20 mouse cellular contexts compared by ENCODE assay signal in genomic region chr15:100156095-100156707, GRCm38 (mm10).
DNase-seq lines count a peak whose midpoint lies in the region; ATAC-seq and TF ChIP-seq lines count a peak whose summit lies in the region.
"Had no signal": no experiment of that assay in that cellular context is flagged by ENCODE, and none has a peak within 500 bp of the region (broad histone marks: within the 10 kb centered on the region; RNA-seq: fewer than 3 reads in every experiment).

No protein-coding gene starts in this region.

- no peaks in the 10 kb centered on the region for H3K79me2 ChIP-seq in myocyte (ENCODE audit: control insufficient read depth, insufficient read depth)

- no peak for TF ChIP-seq EP300 in heart, postnatal 0 days (IDR thresholded peaks at IDR 0.05; ENCODE audit: low read depth)

- peaks cover 65% of the 10 kb centered on the region for H3K36me3 ChIP-seq in heart, postnatal 0 days (replicated peaks; ENCODE audit: control insufficient read depth, insufficient read depth, low read length)
- peaks cover 11% of the 10 kb centered on the region for H3K36me3 ChIP-seq in intestine, embryonic 15.5 days
- peaks cover 18% of the 10 kb centered on the region for H3K36me3 ChIP-seq in myocyte (ENCODE audit: control insufficient read depth, insufficient read depth)
- peaks cover 9% of the 10 kb centered on the region for H3K36me3 ChIP-seq in midbrain, embryonic 11.5 days (ENCODE audit: control insufficient read depth, insufficient read depth, low read length)
- H3K36me3 ChIP-seq in forebrain, embryonic 12.5 days (replicated peaks), result peaks cover 68% of the 10 kb centered on the region

- H3K4me3 ChIP-seq in heart, postnatal 0 days (ENCODE audit: low read depth, low read length), result no peak overlapping the region
- no peak overlapping the region for H3K4me3 ChIP-seq in intestine, embryonic 15.5 days (replicated peaks)
- no peak overlapping the region for H3K4me3 ChIP-seq in myocyte
- no peak overlapping the region for H3K4me3 ChIP-seq in midbrain, embryonic 11.5 days (ENCODE audit: low read depth, low read length)
- no peak overlapping the region for H3K4me3 ChIP-seq in forebrain, embryonic 12.5 days (replicated peaks)
- H3K4me3 ChIP-seq: embryonic facial prominence, embryonic 15.5 days; erythroblast, embryonic 14.5 days; forebrain, embryonic 10.5 days; forebrain, embryonic 15.5 days; heart, embryonic 12.5 days had no signal

- ATAC-seq in heart, postnatal 0 days (ENCODE audit: insufficient read depth, low read depth), result no peak
- ATAC-seq in intestine, embryonic 15.5 days, result peak; percentile 97
- ATAC-seq in midbrain, embryonic 11.5 days (ENCODE audit: low FRiP score), result no peak
- no peak for ATAC-seq in forebrain, embryonic 12.5 days (ENCODE audit: low FRiP score)
- ATAC-seq: forebrain, embryonic 15.5 days had no signal

- H3K4me2 ChIP-seq in heart, postnatal 0 days (ENCODE audit: low read depth, low read length), result no peak overlapping the region
- no peak overlapping the region for H3K4me2 ChIP-seq in intestine, embryonic 15.5 days (replicated peaks)
- no peak overlapping the region for H3K4me2 ChIP-seq in myocyte (ENCODE audit: low read depth)
- no peak overlapping the region for H3K4me2 ChIP-seq in midbrain, embryonic 11.5 days
- H3K4me2 ChIP-seq in forebrain, embryonic 12.5 days, result no peak overlapping the region
- H3K4me2 ChIP-seq: embryonic facial prominence, embryonic 15.5 days; forebrain, embryonic 15.5 days; heart, embryonic 12.5 days; hindbrain, embryonic 14.5 days had no signal

- WGBS in heart, postnatal 0 days, result 58% methylated on average over 4 of the region's 4 CpGs
- WGBS in intestine, embryonic 15.5 days, result 75% methylated on average over 4 of the region's 4 CpGs
- WGBS in midbrain, embryonic 11.5 days, result 86% methylated on average over 4 of the region's 4 CpGs
- 90% methylated on average over 4 of the region's 4 CpGs for WGBS in forebrain, embryonic 12.5 days

- no peaks in the 10 kb centered on the region for H3K27me3 ChIP-seq in heart, postnatal 0 days (ENCODE audit: control insufficient read depth, insufficient read depth, low read length)
- no peaks in the 10 kb centered on the region for H3K27me3 ChIP-seq in intestine, embryonic 15.5 days (replicated peaks)
- no peaks in the 10 kb centered on the region for H3K27me3 ChIP-seq in myocyte (ENCODE audit: control insufficient read depth, insufficient read depth, insufficient read length)
- H3K27me3 ChIP-seq in midbrain, embryonic 11.5 days (ENCODE audit: control insufficient read depth, insufficient read depth, low read length), result no peaks in the 10 kb centered on the region
- no peaks in the 10 kb centered on the region for H3K27me3 ChIP-seq in forebrain, embryonic 12.5 days
- H3K27me3 ChIP-seq: embryonic facial prominence, embryonic 15.5 days; forebrain, embryonic 15.5 days; heart, embryonic 12.5 days had no signal

- TF ChIP-seq CTCF in heart, postnatal 0 days (IDR thresholded peaks at IDR 0.05; ENCODE audit: low read depth), result no peak

- no peak for TF ChIP-seq POLR2A in myocyte (IDR thresholded peaks at IDR 0.05; ENCODE audit: insufficient read length, low read depth)

- H3K9ac ChIP-seq in heart, postnatal 0 days (replicated peaks; ENCODE audit: low read depth, low read length), result no peak overlapping the region
- no peak overlapping the region for H3K9ac ChIP-seq in intestine, embryonic 15.5 days
- no peak overlapping the region for H3K9ac ChIP-seq in midbrain, embryonic 11.5 days (ENCODE audit: low read length)
- H3K9ac ChIP-seq in forebrain, embryonic 12.5 days, result no peak overlapping the region
- H3K9ac ChIP-seq: embryonic facial prominence, embryonic 15.5 days; forebrain, embryonic 15.5 days; heart, embryonic 12.5 days; hindbrain, embryonic 14.5 days had no signal

- peak overlapping the region; percentile 8; the same call in 1 of the 2 replicates for H3K27ac ChIP-seq in heart, postnatal 0 days (ENCODE audit: low read depth)
- H3K27ac ChIP-seq in intestine, embryonic 15.5 days, result peak overlapping the region; percentile 22; the same call in 1 of the 2 replicates
- no peak overlapping the region for H3K27ac ChIP-seq in midbrain, embryonic 11.5 days (ENCODE audit: low read depth, low read length)
- H3K27ac ChIP-seq in forebrain, embryonic 12.5 days, result no peak overlapping the region
- H3K27ac ChIP-seq: embryonic facial prominence, embryonic 15.5 days; forebrain, embryonic 10.5 days; forebrain, embryonic 15.5 days; hindbrain, embryonic 14.5 days had no signal

- no peaks in the 10 kb centered on the region for H3K9me3 ChIP-seq in heart, postnatal 0 days (replicated peaks; ENCODE audit: control insufficient read depth, low read length)
- H3K9me3 ChIP-seq in intestine, embryonic 15.5 days, result no peaks in the 10 kb centered on the region
- H3K9me3 ChIP-seq in midbrain, embryonic 11.5 days (ENCODE audit: control insufficient read depth, low read length), result no peaks in the 10 kb centered on the region
- H3K9me3 ChIP-seq in forebrain, embryonic 12.5 days, result no peaks in the 10 kb centered on the region
- H3K9me3 ChIP-seq: embryonic facial prominence, embryonic 15.5 days; forebrain, embryonic 10.5 days; forebrain, embryonic 15.5 days; heart, embryonic 12.5 days had no signal

- DNase-seq in heart, postnatal 0 days (ENCODE audit: low spot score), result no peak
- no peak for DNase-seq in heart, adult 18-20 months
- peak; percentile 59 for DNase-seq in yolk sac, embryonic 10.5 days (ENCODE audit: low spot score)
- DNase-seq in midbrain, embryonic 11.5 days (ENCODE audit: low spot score, missing footprints), result no peak
- DNase-seq: adrenal gland, postnatal 10 days; cerebellum, adult 11 months; cerebellum, adult 8-10 months; cerebellum, postnatal 14 days; embryo, embryonic 11 days; gastrocnemius, postnatal 10 days; heart, postnatal 10 days had no signal

- H3K4me1 ChIP-seq in heart, postnatal 0 days (ENCODE audit: control insufficient read depth, insufficient read depth), result 0 out of 2 replicates have a peak, but pooled peaks cover 12% of the 10 kb centered on the region
- H3K4me1 ChIP-seq in intestine, embryonic 15.5 days (replicated peaks), result no peaks in the 10 kb centered on the region
- H3K4me1 ChIP-seq in midbrain, embryonic 11.5 days (ENCODE audit: control insufficient read depth, insufficient read depth, low read length), result no peaks in the 10 kb centered on the region
- H3K4me1 ChIP-seq in forebrain, embryonic 12.5 days, result no peaks in the 10 kb centered on the region
- H3K4me1 ChIP-seq: embryonic facial prominence, embryonic 15.5 days; forebrain, embryonic 10.5 days; forebrain, embryonic 15.5 days had no signal

- no peak overlapping the region for H3ac ChIP-seq in myocyte (ENCODE audit: control insufficient read depth, insufficient read length)

TF ChIP-seq in myocyte, 11 proteins besides CTCF, POLR2A, EP300 and RAD21:
- TF ChIP-seq TCF3 (IDR thresholded peaks at IDR 0.05; ENCODE audit: insufficient read length, low read depth), result peak; percentile 68
- peak; percentile 46 for TF ChIP-seq TCF12 (IDR thresholded peaks at IDR 0.05; ENCODE audit: insufficient read depth, poor library complexity, severe bottlenecking)
- no peak for TF ChIP-seq E2F4 (IDR thresholded peaks at IDR 0.05; ENCODE audit: insufficient read depth)
- TF ChIP-seq POLR2AphosphoS2 (IDR thresholded peaks at IDR 0.05; ENCODE audit: insufficient read length, low read depth), result no peak
- TF ChIP-seq REST (IDR thresholded peaks at IDR 0.05; ENCODE audit: insufficient read depth, insufficient read length), result no peak
- peak; percentile 2 to 88 (median 85) for TF ChIP-seq MYOD1 (IDR thresholded peaks at IDR 0.05; ENCODE audit: control insufficient read depth in 1 of 3, insufficient read length in 2 of 3, low read depth in 2 of 3)
- no peak for TF ChIP-seq USF1 (IDR thresholded peaks at IDR 0.05; ENCODE audit: low read depth)
- TF ChIP-seq MAX (IDR thresholded peaks at IDR 0.05; ENCODE audit: low read depth), result no peak
- peak; percentile 73 to 97 (median 82) for TF ChIP-seq MYOG (IDR thresholded peaks at IDR 0.05; ENCODE audit: control insufficient read depth in 1 of 3, insufficient read depth in 1 of 3, insufficient read length in 2 of 3, low read depth in 2 of 3)
- no peak for TF ChIP-seq CEBPB (IDR thresholded peaks at IDR 0.05; ENCODE audit: insufficient read depth, poor library complexity, severe bottlenecking)
- TF ChIP-seq SRF (IDR thresholded peaks at IDR 0.05; ENCODE audit: control insufficient read depth, insufficient read length, low read depth), result no peak
TF ChIP-seq in myocyte: peak in this region for 4.

Comparison
In these comparisons a context has a peak if more than half of its experiments do, and no peak if none do; other contexts are left out.
1. H3K27ac ChIP-seq: peak in heart, postnatal 0 days (single experiment) and intestine, embryonic 15.5 days (single experiment); none in midbrain, embryonic 11.5 days (single experiment) and forebrain, embryonic 12.5 days (single experiment).